Mouse (Mus musculus): ENCODE measurements around the gene Tcf15.

GRCm38 (mm10) chr2:152119228-152119865, 24.0 kb upstream of the Tcf15 start:
- TF ChIP-seq CTCF (IDR thresholded peaks at IDR 0.05; ENCODE audit: extremely low read depth, insufficient read depth, insufficient read length, insufficient replicate concordance) (no peak), POLR2A (IDR thresholded peaks at IDR 0.05; ENCODE audit: low read depth, low read length) (no peak)

Measured in spleen, adult 2 months (tissue).